Mouse (Mus musculus) cerebellum, adult 2 months (tissue): Measurements from ENCODE around the gene Cd5. TPM values are rescaled to one million over a fixed set of nuclear protein-coding genes. Genes with fewer than 3 reads are reported as not detected.

ENCODE experiments used
- DNase-seq, 2 experiments: peaks; one replicate each; pipeline ENCODE4 v3.0.0; 2021
- H3K27ac ChIP-seq: fragments of 200-500 bp; 2 replicates; pipeline ENCODE4 v1.5.1; 2012; ENCODE audit warnings: low read length, control low read depth, inconsistent platforms; ENCODE audit not compliant: insufficient read depth
- H3K27me3 ChIP-seq: fragments of 200-500 bp; 2 replicates; pipeline ENCODE4 v1.6.1; 2012; ENCODE audit warnings: inconsistent platforms, mild to moderate bottlenecking, low read length, moderate library complexity; ENCODE audit not compliant: control insufficient read depth, insufficient read depth
- H3K4me1 ChIP-seq: fragments of 200-500 bp; 2 replicates; pipeline ENCODE4 v1.6.1; 2011; ENCODE audit warnings: low read length; ENCODE audit not compliant: control insufficient read depth, insufficient read depth
- H3K4me3 ChIP-seq: fragments of 200-500 bp; replicated peaks from 2 replicates; pipeline ENCODE3; 2011; ENCODE audit warnings: mild to moderate bottlenecking, low read depth, low read length, control low read depth; ENCODE audit not compliant: insufficient read depth
- CTCF ChIP-seq: fragments of 200-500 bp; IDR thresholded peaks from 2 replicates; pipeline ENCODE4 v1.5.1; 2011; ENCODE audit warnings: low read depth, mild to moderate bottlenecking, control low read depth, low read length, moderate library complexity, borderline replicate concordance; ENCODE audit not compliant: insufficient read depth
- POLR2A ChIP-seq: fragments of 200-500 bp; IDR thresholded peaks from 2 replicates; pipeline ENCODE4 v1.6.1; 2011; ENCODE audit warnings: low read length, control low read depth, borderline replicate concordance; ENCODE audit not compliant: insufficient read depth
- WGBS: fragments of 180-500 bp; shearing (Covaris S2); methylation state at CpG from one replicate; pipeline ENCODE4 v1.1.7; 2018; 5-methylcytosine and 5-hydroxymethylcytosine counted together
- polyA plus RNA-seq: library from polyadenylated mRNA; depleted of rRNA; stranded (reverse); fragments of >200 nt; gene quantifications from 2 replicates; pipeline ENCODE4 v1.2.3, GENCODE M21; 2012

Gene Cd5
- polyA plus RNA-seq, 1 experiment = 0.54 TPM

DNA sequence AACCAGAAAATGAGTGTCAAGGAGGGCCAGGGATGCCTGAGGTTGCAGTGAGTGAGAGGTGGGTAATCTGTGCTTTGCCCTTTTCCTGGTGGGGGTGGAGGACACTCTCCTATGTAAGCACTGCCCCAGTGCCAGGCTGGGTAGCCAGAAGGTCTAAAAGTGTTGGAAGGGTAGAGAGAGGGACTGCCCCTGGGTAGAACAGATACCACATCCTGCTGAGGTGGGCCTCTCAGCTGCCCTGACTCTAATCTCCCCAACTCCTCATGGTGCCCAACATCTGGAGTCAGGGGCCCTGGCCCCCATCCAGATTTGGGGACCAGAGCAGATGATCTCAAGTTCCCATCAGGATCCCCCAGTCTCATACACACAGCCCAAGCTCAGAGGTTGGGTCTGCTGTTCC lies 18.3 kb upstream of the Cd5 start:
- Histone ChIP-seq H3K27ac (peak overlapping the region; percentile 57), H3K4me1 (peaks cover 48% of the 10 kb centered on the region), H3K27me3 (no peaks in the 10 kb centered on the region), H3K4me3 (no peak overlapping the region)
- no peak for DNase-seq
- TF ChIP-seq CTCF = no peak
- no peak for TF ChIP-seq POLR2A

DNA sequence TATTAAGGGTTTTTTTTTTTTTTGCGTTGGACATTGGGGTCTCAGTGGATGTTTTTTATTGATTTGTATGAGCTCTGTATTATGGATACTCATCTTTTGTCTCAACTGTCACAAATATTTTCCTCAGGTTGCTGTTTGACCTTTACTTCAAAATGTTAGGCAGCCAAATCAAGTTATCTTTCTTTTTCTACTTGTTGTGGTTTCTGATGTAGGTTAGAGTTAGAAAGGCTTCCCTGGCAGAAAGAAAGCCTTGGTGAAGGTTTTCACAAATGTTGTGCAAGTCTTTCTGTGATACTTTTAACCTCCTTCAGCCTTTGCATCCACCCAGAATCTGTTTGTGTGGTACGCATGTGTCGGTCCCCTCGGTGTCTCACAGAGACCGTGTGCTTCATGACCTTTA lies 13.8 kb upstream of the Cd5 start:
- Histone ChIP-seq H3K4me1 (peaks cover 8% of the 10 kb centered on the region), H3K27me3 (no peaks in the 10 kb centered on the region), H3K27ac (no peak overlapping the region), H3K4me3 (no peak overlapping the region)
- 94% methylated on average over 5 of the region's 5 CpGs for WGBS
- TF ChIP-seq POLR2A = no peak
- no peak for TF ChIP-seq CTCF
- no peak for DNase-seq

DNA sequence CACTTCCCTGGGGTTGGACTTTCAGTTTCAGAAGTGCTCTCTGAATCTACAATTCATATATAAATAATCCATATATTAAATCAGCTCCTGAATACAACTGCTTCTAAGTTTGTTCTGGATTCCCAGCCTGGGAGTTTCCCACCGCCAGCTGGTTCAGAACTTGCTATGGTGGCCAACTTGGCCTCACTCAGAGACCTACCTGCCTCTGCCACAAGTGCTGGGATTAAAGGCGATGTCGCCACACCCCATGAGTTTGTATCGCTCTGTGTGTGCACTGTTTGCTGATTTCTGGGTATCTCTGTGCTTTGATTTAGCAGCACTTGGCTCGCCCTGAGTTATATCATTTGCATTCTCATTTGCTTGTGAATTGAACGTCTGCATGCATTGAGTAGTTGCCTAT lies 13.3 kb upstream of the Cd5 start:
- H3K27me3 ChIP-seq = no peaks in the 10 kb centered on the region
- no peak for TF ChIP-seq POLR2A
- no peak for TF ChIP-seq CTCF
- WGBS = 97% methylated on average over 6 of the region's 6 CpGs
- DNase-seq = no peak
- H3K4me1 ChIP-seq = peaks cover 3% of the 10 kb centered on the region
- H3K4me3 ChIP-seq = no peak overlapping the region
- no peak overlapping the region for H3K27ac ChIP-seq

DNA sequence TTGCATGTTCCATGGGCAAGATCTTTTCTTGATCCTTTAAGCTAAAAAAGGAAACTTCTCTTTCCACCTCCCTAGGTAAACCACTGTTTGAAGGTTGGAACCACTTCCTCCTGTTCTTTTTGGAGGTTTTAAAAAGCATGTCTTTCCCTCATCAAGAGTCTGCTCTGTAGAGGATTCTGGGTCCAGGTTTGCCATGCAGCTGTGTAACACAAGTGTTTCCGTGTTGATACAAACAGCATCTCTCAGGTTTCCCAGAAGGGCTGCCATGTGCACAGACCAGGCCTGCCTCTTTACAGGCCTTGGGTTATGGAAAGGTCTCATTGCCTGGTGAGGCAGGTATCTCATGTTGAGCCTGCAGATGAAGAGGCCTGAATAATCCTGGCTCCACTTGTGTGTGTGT lies 12.8 kb upstream of the Cd5 start:
- Histone ChIP-seq H3K27ac (no peak overlapping the region), H3K4me3 (no peak overlapping the region), H3K27me3 (no peaks in the 10 kb centered on the region), H3K4me1 (no peaks in the 10 kb centered on the region)
- no peak for DNase-seq
- WGBS = 90% methylated on average over 1 of the region's 1 CpGs
- no peak for TF ChIP-seq POLR2A
- TF ChIP-seq CTCF = no peak

GRCm38 (mm10) chr19:10750161-10750560 lies 11.4 kb upstream of the Cd5 start:
- WGBS = 93% methylated on average over 6 of the region's 6 CpGs
- Histone ChIP-seq H3K4me1 (no peaks in the 10 kb centered on the region), H3K4me3 (no peak overlapping the region), H3K27me3 (no peaks in the 10 kb centered on the region), H3K27ac (no peak overlapping the region)
- TF ChIP-seq POLR2A = no peak
- TF ChIP-seq CTCF = no peak
- no peak for DNase-seq

- Histone ChIP-seq H3K27me3 (no peaks in the 10 kb centered on the region), H3K4me1 (no peaks in the 10 kb centered on the region), H3K4me3 (no peak overlapping the region), H3K27ac (no peak overlapping the region)
- TF ChIP-seq POLR2A (no peak), CTCF (no peak)
- 87% methylated on average over 6 of the region's 6 CpGs for WGBS
- DNase-seq = no peak
Observed at GRCm38 (mm10) chr19:10749295-10749694, 10.5 kb upstream of the Cd5 start.

- TF ChIP-seq CTCF = no peak
- Histone ChIP-seq H3K27ac (no peak overlapping the region), H3K27me3 (no peaks in the 10 kb centered on the region), H3K4me1 (no peaks in the 10 kb centered on the region), H3K4me3 (no peak overlapping the region)
- WGBS = 61% methylated on average over 11 of the region's 11 CpGs
- DNase-seq = no peak
Observed at GRCm38 (mm10) chr19:10748401-10749102, 9.8 kb upstream of the Cd5 start.

DNA sequence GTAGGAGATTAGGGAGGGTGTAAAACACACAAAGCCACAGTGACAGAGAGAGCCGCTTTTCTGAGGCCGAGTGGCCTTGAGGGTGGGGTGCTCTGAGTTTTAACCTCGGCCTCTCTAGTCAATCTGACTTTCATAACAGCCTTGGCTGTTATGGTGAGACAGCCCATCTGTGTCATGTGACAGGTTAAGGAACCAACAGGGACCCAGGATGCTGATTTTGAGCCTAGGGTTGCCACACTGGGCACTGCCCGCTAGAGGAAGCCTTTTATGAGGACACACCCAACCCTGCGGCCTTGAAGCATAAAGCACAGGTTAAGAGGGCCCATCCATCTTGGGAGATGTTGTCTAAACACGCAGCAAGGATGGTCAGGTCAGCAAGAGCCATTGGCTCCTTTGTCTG lies 8.9 kb upstream of the Cd5 start:
- WGBS = 91% methylated on average over 6 of the region's 6 CpGs
- no peak for DNase-seq
- H3K27ac ChIP-seq = no peak overlapping the region
- TF ChIP-seq CTCF = no peak
- no peak for TF ChIP-seq POLR2A
- H3K27me3 ChIP-seq = no peaks in the 10 kb centered on the region
- H3K4me1 ChIP-seq = no peaks in the 10 kb centered on the region
- H3K4me3 ChIP-seq = no peak overlapping the region
